In the genomic region with DNA sequence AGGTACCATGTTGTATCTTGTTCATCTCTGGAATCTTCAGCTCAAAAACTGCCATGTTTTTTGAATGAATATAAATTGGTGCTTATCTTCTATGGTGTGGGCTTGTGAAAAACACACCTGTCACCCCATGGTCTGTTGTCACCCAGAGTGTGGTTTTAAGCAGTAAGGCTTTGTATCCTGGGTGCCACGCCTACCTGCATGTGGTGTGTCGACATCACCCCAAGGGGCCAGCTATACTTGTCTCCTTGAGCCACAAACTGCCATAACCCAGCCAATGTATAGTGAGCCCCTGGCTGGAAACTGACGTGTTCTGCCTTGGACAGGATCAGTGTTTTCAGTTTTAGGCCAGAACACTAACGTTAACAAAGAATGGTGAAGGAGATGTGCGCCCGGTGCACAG, we compare ENCODE assay signal across 15 mouse cellular contexts. TPM values are rescaled to one million over a fixed set of nuclear protein-coding genes. Genes with fewer than 3 reads are reported as not detected.
DNase-seq lines count a peak whose midpoint lies in the region; ATAC-seq and TF ChIP-seq lines count a peak whose summit lies in the region.
"Had no signal": no experiment of that assay in that cellular context is flagged by ENCODE, and none has a peak within 500 bp of the region (broad histone marks: within the 10 kb centered on the region; RNA-seq: fewer than 3 reads in every experiment).

No protein-coding gene starts in this region.

- H3K36me3 ChIP-seq in heart, postnatal 0 days (replicated peaks; ENCODE audit: control insufficient read depth, insufficient read depth, low read length): peaks cover 27% of the 10 kb centered on the region
- H3K36me3 ChIP-seq in heart, embryonic 11.5 days (ENCODE audit: control insufficient read depth, insufficient read depth, low read length): peaks cover 5% of the 10 kb centered on the region
- peaks cover 33% of the 10 kb centered on the region; the same call in 1 of the 2 replicates for H3K36me3 ChIP-seq in intestine, postnatal 0 days (ENCODE audit: control insufficient read depth, insufficient read depth)
- peaks cover 3% of the 10 kb centered on the region; the same call in 1 of the 2 replicates for H3K36me3 ChIP-seq in stomach, postnatal 0 days (ENCODE audit: control insufficient read depth, insufficient read depth, low read length)
- peaks cover 19% of the 10 kb centered on the region; the same call in 1 of the 2 replicates for H3K36me3 ChIP-seq in kidney, embryonic 16.5 days (ENCODE audit: insufficient read depth, low read length)

- whole genome bisulfite sequencing in heart, postnatal 0 days: 75% methylated on average over 6 of the region's 6 CpGs
- 82% methylated on average over 6 of the region's 6 CpGs for WGBS in heart, embryonic 11.5 days (ENCODE audit: insufficient replicate concordance)
- 66% methylated on average over 6 of the region's 6 CpGs for WGBS in intestine, postnatal 0 days
- WGBS in stomach, postnatal 0 days: 67% methylated on average over 6 of the region's 6 CpGs
- 87% methylated on average over 6 of the region's 6 CpGs for WGBS in kidney, embryonic 16.5 days

- H3K9me3 ChIP-seq in heart, postnatal 0 days (replicated peaks; ENCODE audit: control insufficient read depth, low read length): no peaks in the 10 kb centered on the region
- H3K9me3 ChIP-seq in heart, embryonic 11.5 days (replicated peaks; ENCODE audit: control insufficient read depth, low read length): no peaks in the 10 kb centered on the region
- no peaks in the 10 kb centered on the region for H3K9me3 ChIP-seq in intestine, postnatal 0 days (ENCODE audit: control insufficient read depth)
- no peaks in the 10 kb centered on the region for H3K9me3 ChIP-seq in stomach, postnatal 0 days (ENCODE audit: control insufficient read depth, low read length)
- H3K9me3 ChIP-seq in kidney, embryonic 16.5 days (ENCODE audit: low read length): no peaks in the 10 kb centered on the region
- H3K9me3 ChIP-seq: embryonic facial prominence, embryonic 12.5 days; forebrain, embryonic 13.5 days had no signal

- H3K27ac ChIP-seq in heart, postnatal 0 days (ENCODE audit: low read depth): peak overlapping the region; percentile 100; the same call in 1 of the 2 replicates
- no peak overlapping the region for H3K27ac ChIP-seq in heart, embryonic 11.5 days (ENCODE audit: low read depth, low read length)
- H3K27ac ChIP-seq in intestine, postnatal 0 days (ENCODE audit: low read depth, low read length): peak overlapping the region; percentile 100
- H3K27ac ChIP-seq in stomach, postnatal 0 days (replicated peaks): peak overlapping the region; percentile 100; the same call in 1 of the 2 replicates
- no peak overlapping the region for H3K27ac ChIP-seq in kidney, embryonic 16.5 days (ENCODE audit: low read length)
- H3K27ac ChIP-seq: embryonic facial prominence, embryonic 12.5 days; forebrain, embryonic 13.5 days had no signal

- no peak overlapping the region for H3K4me3 ChIP-seq in heart, postnatal 0 days (ENCODE audit: low read depth, low read length)
- H3K4me3 ChIP-seq in heart, embryonic 11.5 days (ENCODE audit: low read depth, low read length): no peak overlapping the region
- no peak overlapping the region for H3K4me3 ChIP-seq in intestine, postnatal 0 days (ENCODE audit: low read depth, low read length)
- no peak overlapping the region for H3K4me3 ChIP-seq in stomach, postnatal 0 days (ENCODE audit: low read depth, low read length)
- H3K4me3 ChIP-seq in kidney, embryonic 16.5 days (ENCODE audit: low read length): no peak overlapping the region
- H3K4me3 ChIP-seq: embryonic facial prominence, embryonic 12.5 days; forebrain, embryonic 13.5 days; myocyte had no signal

- DNase-seq in heart, postnatal 0 days (ENCODE audit: low spot score): no peak
- peak; percentile 42 to 44 for DNase-seq in CD8-positive naive resting alpha-beta T cell, adult 2 months (ENCODE audit: low read depth in 2 of 2, low spot score in 2 of 2)
- DNase-seq in stomach, postnatal 0 days (ENCODE audit: low spot score): peak; percentile 16
- DNase-seq in frontal cortex, adult 2 months (ENCODE audit: extremely low spot score in 1 of 2, low spot score in 1 of 2): no peak
- no peak for DNase-seq in right cerebral cortex, postnatal 10 days (ENCODE audit: low spot score in 2 of 2)
- DNase-seq: cerebellum, postnatal 10 days; gastrocnemius, postnatal 36 days; kidney, postnatal 10 days; retina, postnatal 1 day had no signal

- H3K4me1 ChIP-seq in heart, postnatal 0 days (ENCODE audit: control insufficient read depth, insufficient read depth): peaks cover 39% of the 10 kb centered on the region
- H3K4me1 ChIP-seq in heart, embryonic 11.5 days (ENCODE audit: control insufficient read depth, insufficient read depth, low read length): peaks cover 38% of the 10 kb centered on the region
- H3K4me1 ChIP-seq in intestine, postnatal 0 days (replicated peaks; ENCODE audit: control insufficient read depth, insufficient read depth, low read length): peaks cover 19% of the 10 kb centered on the region
- H3K4me1 ChIP-seq in stomach, postnatal 0 days (replicated peaks; ENCODE audit: control insufficient read depth, insufficient read depth): peaks cover 14% of the 10 kb centered on the region; the same call in 1 of the 2 replicates
- peaks cover 44% of the 10 kb centered on the region for H3K4me1 ChIP-seq in kidney, embryonic 16.5 days (ENCODE audit: insufficient read depth, low read length)

- no peak overlapping the region for H3K9ac ChIP-seq in heart, postnatal 0 days (replicated peaks; ENCODE audit: low read depth, low read length)
- H3K9ac ChIP-seq in heart, embryonic 11.5 days (ENCODE audit: low read depth, low read length): no peak overlapping the region
- H3K9ac ChIP-seq in intestine, postnatal 0 days (ENCODE audit: low read depth, low read length): no peak overlapping the region
- H3K9ac ChIP-seq in stomach, postnatal 0 days (ENCODE audit: low read length): no peak overlapping the region
- no peak overlapping the region for H3K9ac ChIP-seq in kidney, embryonic 16.5 days (replicated peaks; ENCODE audit: low read length)
- H3K9ac ChIP-seq: embryonic facial prominence, embryonic 12.5 days; forebrain, embryonic 13.5 days had no signal

- H3K27me3 ChIP-seq in heart, postnatal 0 days (ENCODE audit: control insufficient read depth, insufficient read depth, low read length): no peaks in the 10 kb centered on the region
- no peaks in the 10 kb centered on the region for H3K27me3 ChIP-seq in heart, embryonic 11.5 days (ENCODE audit: control insufficient read depth, insufficient read depth, low read length)
- H3K27me3 ChIP-seq in intestine, postnatal 0 days (replicated peaks; ENCODE audit: control insufficient read depth, insufficient read depth, low read length): no peaks in the 10 kb centered on the region
- H3K27me3 ChIP-seq in stomach, postnatal 0 days (ENCODE audit: control insufficient read depth, insufficient read depth, low read length): no peaks in the 10 kb centered on the region
- H3K27me3 ChIP-seq in kidney, embryonic 16.5 days (ENCODE audit: insufficient read depth, low read length): no peaks in the 10 kb centered on the region
- H3K27me3 ChIP-seq: embryonic facial prominence, embryonic 12.5 days had no signal

- no peak for TF ChIP-seq CTCF in heart, postnatal 0 days (IDR thresholded peaks at IDR 0.05; ENCODE audit: low read depth)
- no peak for TF ChIP-seq CTCF in intestine, postnatal 0 days (IDR thresholded peaks at IDR 0.05; ENCODE audit: low read depth)
- TF ChIP-seq CTCF in stomach, postnatal 0 days (IDR thresholded peaks at IDR 0.05; ENCODE audit: low read depth): no peak

- TF ChIP-seq EP300 in heart, postnatal 0 days (IDR thresholded peaks at IDR 0.05; ENCODE audit: low read depth): no peak
- no peak for TF ChIP-seq EP300 in stomach, postnatal 0 days (optimal IDR thresholded peaks at IDR 0.05)

- no peak overlapping the region for H3K4me2 ChIP-seq in heart, postnatal 0 days (ENCODE audit: low read depth, low read length)
- no peak overlapping the region for H3K4me2 ChIP-seq in heart, embryonic 11.5 days
- no peak overlapping the region for H3K4me2 ChIP-seq in intestine, postnatal 0 days (replicated peaks; ENCODE audit: low read depth)
- H3K4me2 ChIP-seq in stomach, postnatal 0 days (replicated peaks; ENCODE audit: low read depth): no peak overlapping the region
- H3K4me2 ChIP-seq in kidney, embryonic 16.5 days (replicated peaks; ENCODE audit: low read depth, low read length): no peak overlapping the region
- H3K4me2 ChIP-seq: embryonic facial prominence, embryonic 12.5 days; forebrain, embryonic 13.5 days had no signal

- ATAC-seq in heart, postnatal 0 days (ENCODE audit: insufficient read depth, low read depth): no peak
- no peak for ATAC-seq in heart, embryonic 11.5 days (replicated peaks; ENCODE audit: insufficient number of reproducible peaks, low FRiP score, low TSS enrichment)
- ATAC-seq in intestine, postnatal 0 days: no peak
- ATAC-seq in stomach, postnatal 0 days (ENCODE audit: low FRiP score, low TSS enrichment): no peak
- ATAC-seq in kidney, embryonic 16.5 days (ENCODE audit: low FRiP score, low TSS enrichment): no peak
- ATAC-seq: forebrain, embryonic 13.5 days had no signal

RNA-seq across cellular contexts. Expression of gene Zfp36, which starts 4.1 kb away (rescaled TPM):
- 10.8 and 19.2 TPM in 2 replicates for total RNA-seq in heart, postnatal 0 days (2014; rRNA removed; ENCODE audit: low replicate concordance)
- polyA plus RNA-seq in heart, postnatal 0 days (2015; fragmentation: Nextera tagmentation; extraction: Ambion mirVana): 12.5 and 13.6 TPM in 2 replicates
- 10.9 and 11.6 TPM in 2 replicates for polyA plus RNA-seq in heart, embryonic 11.5 days (2014; fragmentation: Nextera tagmentation; extraction: Ambion mirVana)
- polyA plus RNA-seq in intestine, postnatal 0 days (2015; fragmentation: Nextera tagmentation; extraction: Ambion mirVana): 57.3 and 61.5 TPM in 2 replicates
- 29.1 and 29.4 TPM in 2 replicates for polyA plus RNA-seq in stomach, postnatal 0 days (2015; fragmentation: Nextera tagmentation; extraction: Ambion mirVana)
- 3.1 and 3.9 TPM in 2 replicates for polyA plus RNA-seq in frontal cortex, adult 2 months (2012; rRNA removed)
- 16.1 and 18.4 TPM in 2 replicates for polyA plus RNA-seq in kidney, embryonic 16.5 days (2015; fragmentation: Nextera tagmentation; extraction: Ambion mirVana)

RNA-seq across cellular contexts. Expression of gene Med29, which starts 8.3 kb away (rescaled TPM):
- 42.1 and 51.4 TPM in 2 replicates for total RNA-seq in heart, postnatal 0 days (2014; rRNA removed; ENCODE audit: low replicate concordance)
- polyA plus RNA-seq in heart, postnatal 0 days (2015; fragmentation: Nextera tagmentation; extraction: Ambion mirVana): 44.1 and 45.8 TPM in 2 replicates
- polyA plus RNA-seq in heart, embryonic 11.5 days (2014; fragmentation: Nextera tagmentation; extraction: Ambion mirVana): 46.4 and 54.3 TPM in 2 replicates
- polyA plus RNA-seq in intestine, postnatal 0 days (2015; fragmentation: Nextera tagmentation; extraction: Ambion mirVana): 42.7 and 44.2 TPM in 2 replicates
- 27.5 and 28.3 TPM in 2 replicates for polyA plus RNA-seq in stomach, postnatal 0 days (2015; fragmentation: Nextera tagmentation; extraction: Ambion mirVana)
- 32.8 and 39.2 TPM in 2 replicates for polyA plus RNA-seq in frontal cortex, adult 2 months (2012; rRNA removed)
- polyA plus RNA-seq in kidney, embryonic 16.5 days (2015; fragmentation: Nextera tagmentation; extraction: Ambion mirVana): 52.9 and 55.9 TPM in 2 replicates

RNA-seq across cellular contexts. Expression of gene Paf1, which starts 8.6 kb away (rescaled TPM):
- 29.8 and 66.1 TPM in 2 replicates for total RNA-seq in heart, postnatal 0 days (2014; rRNA removed; ENCODE audit: low replicate concordance)
- polyA plus RNA-seq in heart, postnatal 0 days (2015; fragmentation: Nextera tagmentation; extraction: Ambion mirVana): 54.2 and 56.5 TPM in 2 replicates
- 70.2 and 81.4 TPM in 2 replicates for polyA plus RNA-seq in heart, embryonic 11.5 days (2014; fragmentation: Nextera tagmentation; extraction: Ambion mirVana)
- polyA plus RNA-seq in intestine, postnatal 0 days (2015; fragmentation: Nextera tagmentation; extraction: Ambion mirVana): 54.6 and 60.6 TPM in 2 replicates
- polyA plus RNA-seq in stomach, postnatal 0 days (2015; fragmentation: Nextera tagmentation; extraction: Ambion mirVana): 35.9 and 38.6 TPM in 2 replicates
- 149 and 182 TPM in 2 replicates for polyA plus RNA-seq in frontal cortex, adult 2 months (2012; rRNA removed)
- 97.4 and 108 TPM in 2 replicates for polyA plus RNA-seq in kidney, embryonic 16.5 days (2015; fragmentation: Nextera tagmentation; extraction: Ambion mirVana)

RNA-seq across cellular contexts. Expression of gene Plekhg2, which starts 11.8 kb away (rescaled TPM):
- 23.5 and 41.7 TPM in 2 replicates for total RNA-seq in heart, postnatal 0 days (2014; rRNA removed; ENCODE audit: low replicate concordance)
- polyA plus RNA-seq in heart, postnatal 0 days (2015; fragmentation: Nextera tagmentation; extraction: Ambion mirVana): 11.8 and 13.7 TPM in 2 replicates
- 44.6 and 47.8 TPM in 2 replicates for polyA plus RNA-seq in heart, embryonic 11.5 days (2014; fragmentation: Nextera tagmentation; extraction: Ambion mirVana)
- polyA plus RNA-seq in intestine, postnatal 0 days (2015; fragmentation: Nextera tagmentation; extraction: Ambion mirVana): 10.6 and 11.9 TPM in 2 replicates
- polyA plus RNA-seq in stomach, postnatal 0 days (2015; fragmentation: Nextera tagmentation; extraction: Ambion mirVana): 13.4 and 15.1 TPM in 2 replicates
- polyA plus RNA-seq in frontal cortex, adult 2 months (2012; rRNA removed): 4.3 and 6.3 TPM in 2 replicates
- polyA plus RNA-seq in kidney, embryonic 16.5 days (2015; fragmentation: Nextera tagmentation; extraction: Ambion mirVana): 69.1 and 83.3 TPM in 2 replicates

RNA-seq across cellular contexts. Expression of gene Rps16, which starts 33.7 kb away (rescaled TPM):
- 145 and 161 TPM in 2 replicates for total RNA-seq in heart, postnatal 0 days (2014; rRNA removed; ENCODE audit: low replicate concordance)
- polyA plus RNA-seq in heart, postnatal 0 days (2015; fragmentation: Nextera tagmentation; extraction: Ambion mirVana): 481 and 513 TPM in 2 replicates
- 750 and 792 TPM in 2 replicates for polyA plus RNA-seq in heart, embryonic 11.5 days (2014; fragmentation: Nextera tagmentation; extraction: Ambion mirVana)
- polyA plus RNA-seq in intestine, postnatal 0 days (2015; fragmentation: Nextera tagmentation; extraction: Ambion mirVana): 695 and 702 TPM in 2 replicates
- polyA plus RNA-seq in stomach, postnatal 0 days (2015; fragmentation: Nextera tagmentation; extraction: Ambion mirVana): 880 and 955 TPM in 2 replicates
- polyA plus RNA-seq in frontal cortex, adult 2 months (2012; rRNA removed): 618 and 661 TPM in 2 replicates
- polyA plus RNA-seq in kidney, embryonic 16.5 days (2015; fragmentation: Nextera tagmentation; extraction: Ambion mirVana): 840 and 918 TPM in 2 replicates

Comparison
In these comparisons a context has a peak if more than half of its experiments do, and no peak if none do; other contexts are left out.
1. H3K27ac ChIP-seq: peak in heart, postnatal 0 days (single experiment), intestine, postnatal 0 days (single experiment) and stomach, postnatal 0 days (single experiment); none in heart, embryonic 11.5 days (single experiment) and kidney, embryonic 16.5 days (single experiment).
2. DNase-seq: peak in CD8-positive naive resting alpha-beta T cell, adult 2 months (2 of 2) and stomach, postnatal 0 days (single experiment); none in heart, postnatal 0 days (single experiment), frontal cortex, adult 2 months (0 of 2) and right cerebral cortex, postnatal 10 days (0 of 2).